Mouse (Mus musculus): Measurements from ENCODE around the gene Psd4. TPM values are rescaled to one million over a fixed set of nuclear protein-coding genes. Genes with fewer than 3 reads are reported as not detected.

Gene Psd4
- polyA plus RNA-seq, 1 experiment from 2014 or later, result 8.2 TPM

DNA sequence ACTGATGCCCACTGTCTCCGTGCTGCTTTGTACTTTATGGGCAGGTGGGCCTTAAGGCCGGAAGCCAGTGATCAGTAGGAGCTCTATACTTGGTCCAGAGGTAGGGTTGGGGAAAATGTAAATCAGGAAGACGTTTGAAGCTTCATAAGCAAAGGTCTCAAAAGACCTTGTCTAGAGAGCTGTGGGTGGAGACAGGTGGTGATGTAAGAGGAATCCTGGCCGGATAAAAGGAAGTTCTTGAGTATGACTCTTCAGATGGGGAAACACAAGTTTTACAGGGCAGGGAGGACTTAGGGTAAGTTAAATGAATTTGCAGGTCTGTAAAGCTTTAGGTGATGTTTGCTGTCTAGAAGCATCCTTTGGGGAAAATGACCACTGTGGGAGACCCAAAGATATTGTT lies 81.7 kb downstream of the Psd4 start:
- Histone ChIP-seq H3K4me2 (no peak overlapping the region), H3K27me3 (no peaks in the 10 kb centered on the region), H3K27ac (no peak overlapping the region), H3K4me3 (no peak overlapping the region), H3K9ac (no peak overlapping the region), H3K9me3 (no peaks in the 10 kb centered on the region), H3K36me3 (no peaks in the 10 kb centered on the region), H3K4me1 (no peaks in the 10 kb centered on the region)
- ATAC-seq (ENCODE audit: insufficient number of reproducible peaks, low FRiP score, low TSS enrichment, low read depth), result no peak
- WGBS, result 75% methylated on average over 4 of the region's 4 CpGs

DNA sequence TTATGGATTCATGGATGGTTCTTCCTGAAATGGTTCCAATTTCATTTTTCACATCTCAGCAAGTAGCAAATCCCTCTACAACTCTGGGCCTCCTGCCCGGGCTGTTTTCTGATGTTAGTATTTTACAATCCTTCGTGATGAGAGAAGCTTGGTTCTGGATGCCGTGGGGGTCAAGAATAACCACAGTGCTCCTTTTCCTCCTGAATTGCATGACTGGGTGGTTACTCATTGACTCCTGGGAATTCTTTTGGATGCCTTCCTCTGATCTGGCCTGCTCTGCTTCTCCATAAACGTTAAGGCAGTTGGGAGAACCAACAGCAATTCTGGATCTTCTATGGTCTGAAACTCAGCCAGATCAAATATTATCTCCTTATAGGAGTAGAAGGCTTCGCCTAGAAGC lies 85.8 kb downstream of the Psd4 start:
- Histone ChIP-seq H3K9me3 (no peaks in the 10 kb centered on the region), H3K9ac (no peak overlapping the region), H3K4me1 (no peaks in the 10 kb centered on the region), H3K4me3 (no peak overlapping the region), H3K4me2 (no peak overlapping the region), H3K27ac (no peak overlapping the region), H3K36me3 (no peaks in the 10 kb centered on the region), H3K27me3 (no peaks in the 10 kb centered on the region)
- 63% methylated on average over 5 of the region's 5 CpGs for WGBS
- ATAC-seq (ENCODE audit: insufficient number of reproducible peaks, low FRiP score, low TSS enrichment, low read depth), result no peak

DNA sequence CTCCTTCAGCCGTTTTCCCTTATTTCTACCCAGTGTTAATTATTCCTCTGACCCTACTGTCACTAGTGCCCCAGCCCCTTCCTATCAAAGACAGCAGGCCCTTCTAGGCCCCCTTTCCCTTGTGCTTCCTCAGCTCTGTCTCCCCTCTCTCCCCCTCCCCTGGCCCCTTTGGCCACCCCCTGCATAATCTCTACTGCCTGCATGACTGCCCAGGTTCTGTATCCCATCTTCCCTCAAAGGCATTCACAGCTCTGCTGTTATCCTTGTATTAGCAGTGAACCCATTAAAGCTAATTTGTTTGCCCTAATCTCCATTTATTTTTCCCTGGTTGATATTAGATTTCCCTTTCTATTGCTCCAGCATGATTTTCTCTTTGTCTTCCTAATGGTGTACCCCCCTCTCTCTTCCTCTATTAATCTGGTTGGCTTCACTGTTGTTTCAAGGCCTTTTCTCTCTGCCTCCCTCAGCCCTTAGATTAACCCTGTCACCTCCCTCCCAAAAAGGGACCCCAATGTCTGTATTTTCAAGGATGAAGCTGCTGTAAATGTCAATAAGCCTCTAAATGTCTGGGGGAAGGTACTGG lies 87.1 kb downstream of the Psd4 start:
- no peaks in the 10 kb centered on the region for H3K4me1 ChIP-seq
- no peak overlapping the region for H3K9ac ChIP-seq
- H3K9me3 ChIP-seq, result no peaks in the 10 kb centered on the region
- H3K4me3 ChIP-seq, result no peak overlapping the region
- H3K4me2 ChIP-seq, result no peak overlapping the region
- WGBS, result 44% methylated on average over 1 of the region's 1 CpGs
- H3K36me3 ChIP-seq, result no peaks in the 10 kb centered on the region
- H3K27me3 ChIP-seq, result no peaks in the 10 kb centered on the region
- H3K27ac ChIP-seq, result no peak overlapping the region
- no peak for ATAC-seq (ENCODE audit: insufficient number of reproducible peaks, low FRiP score, low TSS enrichment, low read depth)

DNA sequence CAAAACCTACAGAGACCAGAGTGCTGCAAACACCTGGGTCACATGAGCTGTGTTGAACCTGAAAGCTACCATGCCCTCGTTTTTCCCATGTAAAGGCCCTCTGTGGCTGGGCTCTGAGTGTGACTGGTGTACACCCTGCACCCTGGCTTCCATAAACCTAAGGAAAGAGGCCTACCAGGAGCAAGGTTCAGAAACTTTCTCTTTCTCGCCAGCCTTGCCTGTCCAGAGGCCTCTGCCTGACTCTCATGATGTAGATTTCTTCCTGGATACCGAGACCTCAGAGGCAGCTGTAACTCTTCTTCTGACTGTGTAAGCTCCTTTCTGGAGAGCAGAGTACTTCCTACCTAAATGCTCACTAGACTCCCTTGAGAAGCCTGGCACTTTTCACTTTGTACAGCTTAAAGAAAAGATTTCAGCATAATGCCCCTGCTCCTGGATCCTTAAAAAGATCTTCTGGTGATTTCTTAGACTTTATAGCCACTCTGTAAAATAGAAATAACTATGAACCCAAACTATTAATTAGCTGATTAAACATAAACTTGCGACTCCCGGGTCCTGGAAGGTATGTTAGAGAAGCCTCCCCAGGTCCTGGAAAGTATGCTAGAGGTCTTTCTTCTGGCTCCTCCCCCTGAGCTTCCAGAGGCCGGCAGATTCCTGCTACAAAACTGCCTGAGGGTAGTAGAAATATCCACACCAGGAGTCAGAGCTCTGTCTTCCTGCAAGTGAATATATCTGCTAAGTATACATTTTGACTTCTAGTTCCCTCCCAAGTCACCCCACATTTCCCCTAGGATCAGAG lies 87.9 kb downstream of the Psd4 start:
- no peak overlapping the region for H3K4me3 ChIP-seq
- no peak for ATAC-seq (ENCODE audit: insufficient number of reproducible peaks, low FRiP score, low TSS enrichment, low read depth)
- H3K9me3 ChIP-seq, result no peaks in the 10 kb centered on the region
- H3K27me3 ChIP-seq, result no peaks in the 10 kb centered on the region
- H3K4me2 ChIP-seq, result no peak overlapping the region
- no peak overlapping the region for H3K9ac ChIP-seq
- WGBS, result 35% methylated on average over 6 of the region's 6 CpGs
- H3K36me3 ChIP-seq, result no peaks in the 10 kb centered on the region
- no peaks in the 10 kb centered on the region for H3K4me1 ChIP-seq
- no peak overlapping the region for H3K27ac ChIP-seq

DNA sequence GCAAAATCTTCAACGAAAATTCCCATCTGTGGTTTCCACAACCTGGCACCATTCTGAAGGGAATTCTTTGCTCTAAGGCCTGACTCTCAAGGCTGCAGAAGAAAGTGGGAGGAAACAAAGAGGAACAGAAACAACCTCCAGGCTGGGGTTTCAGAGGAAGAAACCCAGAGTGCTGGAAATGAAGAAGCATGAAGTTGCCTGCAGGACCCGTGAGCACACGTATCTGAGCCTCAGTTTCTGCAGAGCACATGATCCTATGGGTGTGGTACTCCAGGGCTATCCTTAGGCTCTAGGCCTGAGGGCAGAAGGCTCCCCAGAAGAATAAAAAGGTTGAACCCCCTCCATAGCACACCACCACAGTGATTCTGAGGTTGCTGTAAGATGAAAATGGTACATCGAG lies 89.5 kb downstream of the Psd4 start:
- WGBS, result 88% methylated on average over 4 of the region's 4 CpGs
- no peaks in the 10 kb centered on the region for H3K4me1 ChIP-seq
- no peaks in the 10 kb centered on the region for H3K9me3 ChIP-seq
- no peak overlapping the region for H3K9ac ChIP-seq
- H3K4me3 ChIP-seq, result no peak overlapping the region
- no peak for ATAC-seq (ENCODE audit: insufficient number of reproducible peaks, low FRiP score, low TSS enrichment, low read depth)
- no peaks in the 10 kb centered on the region for H3K27me3 ChIP-seq
- no peak overlapping the region for H3K27ac ChIP-seq
- H3K4me2 ChIP-seq, result no peak overlapping the region
- H3K36me3 ChIP-seq, result no peaks in the 10 kb centered on the region

DNA sequence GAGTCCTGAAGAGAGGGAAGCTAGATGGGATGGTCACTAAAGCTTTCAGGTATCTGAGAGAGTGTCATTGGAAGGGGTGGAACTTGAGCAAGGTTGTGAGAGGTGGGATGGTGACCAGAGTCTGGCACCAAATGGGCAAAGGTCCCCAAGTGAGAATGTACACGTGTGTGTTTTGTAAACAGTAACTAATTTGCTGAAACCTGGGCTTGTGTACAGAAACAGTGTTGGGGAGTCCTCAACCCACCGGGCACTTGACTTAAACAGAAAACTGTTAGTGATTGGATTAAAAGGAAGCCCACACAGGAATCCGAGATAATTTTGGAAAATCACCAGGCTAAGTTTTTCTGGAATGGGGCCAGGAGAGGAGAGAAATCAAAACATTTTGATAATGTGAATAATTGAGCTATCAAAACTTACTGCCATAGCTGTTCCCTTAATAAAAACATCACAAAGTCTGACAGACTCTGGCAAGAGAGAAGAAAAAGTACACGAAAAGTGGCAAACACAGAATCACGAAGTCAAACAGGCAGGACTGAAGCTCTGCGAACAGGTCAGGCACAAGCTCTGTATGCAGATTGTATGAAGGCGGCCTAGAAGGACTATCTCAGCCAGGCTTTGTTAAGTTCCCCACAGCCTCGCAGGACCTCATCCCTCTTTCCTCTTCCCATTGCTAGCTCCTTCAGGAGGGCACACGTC lies 92.9 kb downstream of the Psd4 start:
- ATAC-seq (ENCODE audit: insufficient number of reproducible peaks, low FRiP score, low TSS enrichment, low read depth), result no peak
- Histone ChIP-seq H3K9ac (no peak overlapping the region), H3K4me1 (no peaks in the 10 kb centered on the region), H3K9me3 (no peaks in the 10 kb centered on the region), H3K27ac (no peak overlapping the region), H3K27me3 (0 out of 2 replicates have a peak, but pooled peaks cover 6% of the 10 kb centered on the region), H3K36me3 (no peaks in the 10 kb centered on the region), H3K4me3 (no peak overlapping the region), H3K4me2 (no peak overlapping the region)
- 34% methylated on average over 9 of the region's 9 CpGs for WGBS

DNA sequence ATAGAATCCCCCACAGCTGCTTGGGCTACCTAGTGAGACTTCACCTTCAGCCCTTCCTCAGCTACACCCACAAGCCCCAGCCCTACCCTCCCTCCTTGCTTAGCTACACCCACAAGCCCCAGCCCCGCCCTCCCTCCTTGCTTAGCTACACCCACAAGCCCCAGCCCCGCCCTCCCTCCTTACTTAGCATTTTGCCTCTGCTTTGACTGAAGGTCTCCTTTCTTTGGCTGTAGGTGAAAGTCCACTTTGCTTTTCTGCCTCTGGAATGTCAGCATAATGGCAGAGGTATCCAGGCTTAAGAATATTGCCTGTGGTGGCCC lies 93.4 kb downstream of the Psd4 start:
- Histone ChIP-seq H3K9ac (no peak overlapping the region), H3K4me1 (no peaks in the 10 kb centered on the region), H3K4me2 (no peak overlapping the region), H3K27me3 (0 out of 2 replicates have a peak, but pooled peaks cover 6% of the 10 kb centered on the region), H3K4me3 (no peak overlapping the region), H3K27ac (no peak overlapping the region), H3K36me3 (no peaks in the 10 kb centered on the region), H3K9me3 (no peaks in the 10 kb centered on the region)
- 13% methylated on average over 2 of the region's 2 CpGs for WGBS
- ATAC-seq (ENCODE audit: insufficient number of reproducible peaks, low FRiP score, low TSS enrichment, low read depth), result no peak

Other genes with a start within 250 kb of the Psd4 start
- gene Il1f8, start 214.4 kb upstream of the Psd4 start, polyA plus RNA-seq (2015; fragmentation: Nextera tagmentation; extraction: Ambion mirVana), result 0.92 and 2.7 TPM in 2 replicates
- gene Il1f9, start 181.1 kb upstream of the Psd4 start, polyA plus RNA-seq (2015; fragmentation: Nextera tagmentation; extraction: Ambion mirVana), result 6.3 and 9.1 TPM in 2 replicates
- gene Il1f6, start 152.2 kb upstream of the Psd4 start, polyA plus RNA-seq (2015; fragmentation: Nextera tagmentation; extraction: Ambion mirVana), result 2.5 and 4.3 TPM in 2 replicates
- gene Il1f5, start 90.6 kb upstream of the Psd4 start, polyA plus RNA-seq (2015; fragmentation: Nextera tagmentation; extraction: Ambion mirVana), result 35.9 and 38.4 TPM in 2 replicates
- gene Il1f10, start 76.4 kb upstream of the Psd4 start, polyA plus RNA-seq (2015; fragmentation: Nextera tagmentation; extraction: Ambion mirVana), result 1.2 and 1.5 TPM in 2 replicates
- 16.3 TPM in 2 replicates for gene Il1rn, start 30.7 kb upstream of the Psd4 start, polyA plus RNA-seq (2015; fragmentation: Nextera tagmentation; extraction: Ambion mirVana)
- 0.13 TPM in 1 of 2 replicates, not detected in the other for gene Pax8, start 108.0 kb downstream of the Psd4 start, polyA plus RNA-seq (2015; fragmentation: Nextera tagmentation; extraction: Ambion mirVana)